ENCODE assay signal across 21 mouse cellular contexts in the genomic region with DNA sequence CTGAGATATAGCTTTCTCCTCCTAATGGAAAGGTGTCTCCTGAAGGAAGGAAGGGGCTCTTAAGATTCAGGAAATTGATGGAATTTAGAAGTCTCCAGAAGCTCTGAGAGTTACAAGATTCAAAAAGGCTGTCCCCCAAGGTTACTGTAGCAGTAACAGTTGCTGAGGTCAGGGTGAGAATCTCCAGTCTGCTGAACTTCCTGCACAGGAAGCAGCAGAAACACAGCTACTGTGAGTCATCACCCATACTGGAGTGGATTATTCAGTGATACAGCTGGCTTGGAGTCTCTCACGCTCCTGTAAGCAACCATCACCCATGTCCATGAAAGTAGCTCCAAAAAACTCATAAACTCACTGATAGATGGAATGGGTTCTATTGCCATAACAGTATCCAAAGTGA.
DNase-seq lines count a peak whose midpoint lies in the region; ATAC-seq and TF ChIP-seq lines count a peak whose summit lies in the region.
"Had no signal": no experiment of that assay in that cellular context is flagged by ENCODE, and none has a peak within 500 bp of the region (broad histone marks: within the 10 kb centered on the region; RNA-seq: fewer than 3 reads in every experiment).

No protein-coding gene starts in this region.

- no peak overlapping the region for H3K27ac ChIP-seq in kidney, embryonic 16.5 days (ENCODE audit: low read length)
- H3K27ac ChIP-seq: embryonic facial prominence, embryonic 12.5 days; forebrain, embryonic 13.5 days; heart, embryonic 10.5 days; hindbrain, embryonic 12.5 days had no signal

- H3K27me3 ChIP-seq in kidney, embryonic 16.5 days (ENCODE audit: insufficient read depth, low read length), result no peaks in the 10 kb centered on the region
- H3K27me3 ChIP-seq in Patski, result no peaks in the 10 kb centered on the region
- H3K27me3 ChIP-seq: embryonic facial prominence, embryonic 12.5 days; forebrain, embryonic 13.5 days; hindbrain, embryonic 12.5 days had no signal

- H3K9ac ChIP-seq in kidney, embryonic 16.5 days (replicated peaks; ENCODE audit: low read length), result no peak overlapping the region
- H3K9ac ChIP-seq: embryonic facial prominence, embryonic 12.5 days; forebrain, embryonic 13.5 days; forebrain, postnatal 0 days; hindbrain, embryonic 12.5 days had no signal

- no peak overlapping the region for H3K4me3 ChIP-seq in kidney, embryonic 16.5 days (ENCODE audit: low read length)
- H3K4me3 ChIP-seq: embryonic facial prominence, embryonic 12.5 days; forebrain, embryonic 13.5 days; heart, embryonic 10.5 days; hindbrain, embryonic 12.5 days had no signal

- H3K4me2 ChIP-seq in kidney, embryonic 16.5 days (replicated peaks; ENCODE audit: low read depth, low read length), result no peak overlapping the region
- H3K4me2 ChIP-seq: embryonic facial prominence, embryonic 12.5 days; forebrain, embryonic 13.5 days; hindbrain, embryonic 12.5 days had no signal

- CTCF ChIA-PET in Patski (lab: Charles Lee), result interaction anchor here (1.1 kb wide), 1 partner anchor 12 kb away, joined by 3 read pairs; no protein-coding TSS in a partner anchor

- WGBS in kidney, embryonic 16.5 days, result 52% methylated on average over 1 of the region's 1 CpGs

- H3K4me1 ChIP-seq in kidney, embryonic 16.5 days (ENCODE audit: insufficient read depth, low read length), result no peaks in the 10 kb centered on the region
- H3K4me1 ChIP-seq: embryonic facial prominence, embryonic 12.5 days; forebrain, embryonic 13.5 days; heart, embryonic 10.5 days; hindbrain, embryonic 12.5 days had no signal

- H3K36me3 ChIP-seq in kidney, embryonic 16.5 days (ENCODE audit: insufficient read depth, low read length), result no peaks in the 10 kb centered on the region
- H3K36me3 ChIP-seq: embryonic facial prominence, embryonic 12.5 days; heart, embryonic 10.5 days; hindbrain, embryonic 12.5 days had no signal

- POLR2A ChIA-PET in Patski (lab: Charles Lee), result no interaction called here

- peak; percentile 39; the same call in 1 of the 2 replicates for ATAC-seq in kidney, embryonic 16.5 days (ENCODE audit: low FRiP score, low TSS enrichment)
- peak; percentile 100 for ATAC-seq in Patski
- ATAC-seq: forebrain, embryonic 13.5 days; forebrain, postnatal 0 days; hindbrain, embryonic 16.5 days; inflammation-experienced regulatory T-cells, adult 6 months; intestine, postnatal 0 days had no signal

- no peaks in the 10 kb centered on the region for H3K9me3 ChIP-seq in kidney, embryonic 16.5 days (ENCODE audit: low read length)
- H3K9me3 ChIP-seq: embryonic facial prominence, embryonic 12.5 days; forebrain, embryonic 13.5 days; heart, embryonic 10.5 days; hindbrain, embryonic 12.5 days had no signal

- in situ Hi-C loops in Patski (cut with MboI; ENCODE audit: low pct_unique_long_range_greater_than_20kb), result no loop called here

- DNase-seq in adrenal gland, adult 2 months, result peak; percentile 32
- no peak for DNase-seq in adrenal gland, adult 18-20 months (ENCODE audit: low spot score in 2 of 2)
- no peak for DNase-seq in kidney, postnatal 36 days
- peak; percentile 59 for DNase-seq in Patski (ENCODE audit: low read depth, low spot score)
- DNase-seq in cerebellum, adult 9-11 months, result no peak
- no peak for DNase-seq in gastrocnemius, postnatal 4 days (ENCODE audit: low spot score in 2 of 2)
- DNase-seq: adrenal gland, postnatal 10 days; cerebellum, adult 2 months; cerebellum, postnatal 25 days; forebrain, postnatal 0 days; gastrocnemius, postnatal 14 days; heart, postnatal 10 days; heart, postnatal 4 days had no signal

- TF ChIP-seq CTCF in Patski (IDR thresholded peaks at IDR 0.05), result no peak

Comparison
In these comparisons a context has a peak if more than half of its experiments do, and no peak if none do; other contexts are left out.
1. DNase-seq: peak in adrenal gland, adult 2 months (single experiment) and Patski (single experiment); none in adrenal gland, adult 18-20 months (0 of 2), kidney, postnatal 36 days (0 of 2), cerebellum, adult 9-11 months (single experiment) and gastrocnemius, postnatal 4 days (0 of 2).